Mouse (Mus musculus) T-cell, adult 66 days (primary cell): ENCODE data around the gene Ryr1. TPM values are rescaled to one million over a fixed set of nuclear protein-coding genes. Genes with fewer than 3 reads are reported as not detected.

Experiments
- total RNA-seq, 2 experiments: library from RNA; stranded (reverse); gene quantifications; 3 replicates in 1 of 2; 4 replicates in 1 of 2; pipeline ENCODE4 v1.2.4; 2023

The Ryr1 gene
- total RNA-seq, result under 1 TPM; 0.03 TPM

DNA sequence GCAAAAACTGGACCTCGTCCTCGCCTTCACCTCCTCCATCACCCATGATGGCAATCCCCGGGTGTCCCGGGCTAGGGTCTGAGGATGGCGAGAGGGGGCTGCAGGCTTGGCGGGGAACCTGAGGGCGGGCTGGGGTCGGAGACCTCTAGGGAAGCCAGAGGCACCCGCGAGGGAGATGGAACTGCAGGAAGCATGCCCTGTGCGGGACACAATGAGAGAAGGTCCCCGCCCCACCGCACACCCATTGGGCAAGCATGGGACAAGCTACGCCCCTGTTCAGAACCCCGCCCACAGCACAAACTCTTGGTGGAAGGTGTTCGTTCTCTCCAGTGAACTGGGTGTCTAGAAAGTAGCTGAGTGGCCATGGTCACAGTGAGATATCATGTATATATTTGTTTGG lies at the start of gene Ryr1:
Ryr1 (minus strand) TSS at position 210 of the 400 bp plus-strand sequence.

DNA sequence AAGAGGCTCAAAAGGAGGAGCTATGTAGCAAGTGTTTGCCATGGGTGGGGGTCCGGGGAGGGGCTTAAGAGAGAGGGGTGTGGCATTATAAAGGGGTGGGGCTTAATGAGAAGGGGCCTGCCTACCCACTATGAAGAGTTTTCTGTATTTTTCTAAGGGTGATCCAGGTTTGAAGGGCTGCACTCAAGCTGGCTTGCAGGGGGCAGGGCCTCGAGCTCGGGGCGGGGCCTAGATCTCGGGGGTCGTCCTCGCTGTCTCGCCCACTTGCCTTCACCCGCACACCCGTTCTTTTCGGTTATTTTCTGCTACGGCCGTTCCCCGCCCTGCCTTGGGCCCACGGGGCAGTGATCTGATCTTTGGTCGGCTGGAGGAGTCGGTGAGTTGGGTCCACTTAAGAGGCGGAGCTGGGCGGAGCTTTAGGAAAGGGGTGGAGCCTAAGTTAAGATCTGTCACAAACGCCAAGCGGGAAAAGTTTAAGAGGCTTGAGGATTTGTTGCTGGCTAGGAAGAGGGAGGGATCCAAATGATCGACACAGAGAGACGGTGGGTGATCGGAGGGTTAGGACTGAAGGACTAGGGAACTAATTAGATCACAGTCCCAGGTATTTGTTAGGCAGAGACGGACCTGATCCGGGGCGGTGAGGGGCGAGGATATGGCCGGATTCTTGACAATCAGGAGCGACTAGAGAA lies 45.2 kb upstream of the Ryr1 start, which contains the start of the genes Ggn and Spred3:
Ggn (plus strand) TSS at position 145 of the 689 bp plus-strand sequence.
Spred3 (minus strand) TSS at position 346 of the 689 bp plus-strand sequence.

DNA sequence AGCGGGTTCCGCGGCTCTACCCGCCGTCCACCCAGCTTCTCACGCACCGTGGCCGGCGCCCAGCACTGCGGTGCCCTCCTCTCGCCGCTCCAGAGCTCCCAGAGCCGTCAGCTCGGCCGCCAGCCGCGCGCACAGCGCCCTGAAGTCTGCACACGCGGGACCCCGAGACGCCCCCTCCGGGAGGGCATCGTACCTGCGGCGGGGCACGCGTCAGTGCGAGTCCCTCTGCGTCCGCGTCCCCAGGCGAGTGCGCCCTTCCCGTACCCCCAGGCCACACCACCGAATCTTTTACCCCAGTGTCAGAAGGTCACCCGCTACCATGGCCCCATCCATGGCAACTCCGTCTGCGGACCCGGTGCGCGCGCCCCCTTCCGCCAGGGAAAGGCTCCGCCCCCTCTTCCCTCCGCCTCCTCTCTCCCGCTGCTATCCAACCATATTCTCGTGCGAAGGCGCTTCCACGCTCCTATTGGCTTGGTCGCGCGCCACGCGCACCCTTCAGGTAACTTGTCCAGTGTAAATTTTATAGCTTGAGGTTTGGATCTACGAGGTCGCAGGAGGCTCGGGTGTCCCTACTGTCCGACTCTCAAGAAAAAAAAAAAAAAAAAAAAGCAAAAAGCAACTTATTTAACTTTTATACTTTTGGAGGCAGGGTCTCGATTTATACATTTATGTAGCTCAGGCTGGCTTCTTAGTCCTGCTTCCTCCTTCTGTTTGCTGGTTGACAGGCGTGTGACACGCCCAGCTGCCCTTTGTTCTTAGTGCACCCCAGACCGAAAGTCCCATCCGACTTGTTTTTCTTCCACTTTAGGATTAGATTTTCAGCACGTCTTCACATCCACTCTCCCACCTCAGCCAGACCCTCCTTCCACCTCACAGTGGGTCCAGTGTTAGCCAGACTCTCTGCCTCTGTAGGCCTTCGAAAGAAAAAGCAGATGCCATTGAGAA lies 31.1 kb upstream of the Ryr1 start, which contains the start of gene Fam98c:
Fam98c (minus strand) TSS at position 397 of the 945 bp plus-strand sequence.

DNA sequence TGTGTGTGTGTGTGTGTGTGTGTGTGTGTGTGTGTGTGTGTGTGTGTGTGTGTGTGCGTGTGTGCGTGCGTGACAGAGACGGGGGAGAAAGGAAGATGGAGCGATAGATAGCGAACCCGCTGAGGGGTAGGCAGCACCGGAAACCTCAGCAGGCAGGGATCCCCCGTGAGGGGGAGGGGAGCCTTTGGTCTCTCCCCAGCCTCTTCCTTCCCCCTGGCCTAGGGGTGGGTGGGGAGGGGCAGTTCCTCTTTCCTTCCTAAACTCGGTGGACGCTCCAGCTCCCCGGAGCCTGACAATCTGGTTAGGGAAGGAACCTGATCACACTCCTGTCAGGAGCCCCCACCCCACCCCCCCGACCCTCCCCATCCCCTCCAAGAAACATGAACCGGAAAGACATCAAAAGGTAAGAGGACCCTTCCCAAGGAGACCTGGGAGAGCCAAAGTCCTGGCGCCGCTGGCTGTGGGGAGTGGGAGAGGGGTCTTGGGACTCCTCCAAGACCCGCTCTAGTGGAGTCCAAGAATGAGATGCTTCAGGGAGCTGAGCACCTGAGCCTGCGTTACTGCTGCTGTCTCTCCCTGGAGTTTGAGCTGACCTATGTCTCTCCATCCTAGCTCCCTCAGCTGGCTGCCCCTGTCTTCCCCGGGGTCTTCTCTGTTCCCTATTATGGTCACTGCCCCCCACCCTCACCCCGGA lies 9.9 kb upstream of the Ryr1 start, which contains the start of gene Rasgrp4:
Rasgrp4 (plus strand) TSS at position 159 of the 694 bp plus-strand sequence.

DNA sequence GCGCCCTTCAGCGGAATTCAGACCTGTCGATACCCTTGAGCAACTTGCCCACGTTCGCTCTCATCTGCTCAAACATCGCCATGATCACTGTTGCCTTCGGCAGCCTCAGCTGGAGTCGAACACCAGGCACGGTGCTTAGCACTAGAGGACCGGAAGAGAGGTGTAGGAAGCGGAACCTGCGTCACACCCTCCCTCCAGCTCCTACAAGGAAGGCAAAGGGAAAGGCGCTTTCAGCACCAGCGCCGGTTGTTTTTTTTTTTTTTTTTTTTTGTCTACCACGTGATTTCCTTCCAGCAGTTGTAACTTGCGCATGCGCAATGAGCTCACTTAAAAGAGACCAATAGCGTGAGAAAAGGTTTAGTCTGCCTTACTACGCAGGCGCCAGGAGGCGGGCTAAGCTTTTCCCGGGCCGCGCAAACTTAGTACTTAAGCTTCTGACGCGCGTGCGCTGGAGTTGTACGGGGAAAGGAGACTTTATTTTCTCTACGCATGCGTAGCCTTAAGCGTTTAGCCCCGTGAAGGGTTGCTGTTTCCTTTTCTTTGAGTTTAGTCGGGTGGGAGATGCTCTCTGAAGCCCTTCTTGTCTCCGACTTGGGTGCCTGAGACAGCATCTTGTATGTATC lies 143.2 kb downstream of the Ryr1 start, which contains the start of the genes Eif3k and Map4k1:
Eif3k (minus strand) TSS at position 214 of the 623 bp plus-strand sequence.
Map4k1 (plus strand) TSS at position 400 of the 623 bp plus-strand sequence.

DNA sequence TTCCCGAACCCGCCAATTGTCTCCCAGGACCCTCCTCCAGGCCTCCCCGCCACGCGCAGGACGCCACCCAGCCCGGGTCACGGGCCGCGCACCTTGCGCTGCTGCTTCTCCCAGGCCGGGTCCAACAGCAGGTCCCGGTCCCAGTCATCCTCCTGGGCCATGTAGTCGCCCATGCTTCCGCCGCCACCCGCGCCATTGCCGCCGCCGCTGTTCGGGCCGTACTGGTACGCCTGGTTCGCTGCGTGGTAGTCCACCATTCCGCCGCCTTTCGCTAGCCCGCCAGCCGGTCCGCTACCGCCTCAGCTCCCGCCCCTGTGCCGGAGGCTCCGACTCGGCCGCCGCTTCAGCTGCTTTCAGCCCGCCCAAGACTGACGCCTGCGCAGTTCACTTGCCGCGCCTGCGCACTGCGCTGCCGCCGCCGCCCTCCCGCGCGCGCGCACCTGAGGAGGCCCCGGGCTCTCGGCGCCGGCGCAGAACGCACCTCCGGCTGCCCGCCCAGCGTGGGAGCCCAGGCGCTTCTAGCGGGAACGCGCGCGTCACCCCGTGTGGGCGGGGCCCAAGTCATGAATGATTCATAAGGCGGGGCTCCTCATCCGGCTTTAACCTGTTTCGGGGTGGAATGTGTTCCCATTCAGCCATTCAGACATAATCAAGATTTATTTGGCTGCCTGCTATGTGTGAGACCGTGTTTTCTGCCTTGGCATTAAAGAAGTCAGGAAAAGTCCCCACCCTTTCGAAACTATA lies 162.9 kb downstream of the Ryr1 start, which contains the start of gene Actn4:
Actn4 (minus strand) TSS at position 414 of the 744 bp plus-strand sequence.

Other genes starting within 250 kb of the Ryr1 start
- not detected for gene Capn12, start 243.8 kb downstream of the Ryr1 start, total RNA-seq
- gene Actn4, start 162.8 kb downstream of the Ryr1 start, total RNA-seq, result 100 to 1,000 TPM; 149 to 152 TPM
- gene Eif3k, start 143.3 kb downstream of the Ryr1 start, total RNA-seq, result 100 to 1,000 TPM; 313 to 319 TPM
- 10 to 100 TPM; 95.0 to 97.3 TPM for gene Map4k1, start 143.1 kb downstream of the Ryr1 start, total RNA-seq
- 1 to 10 TPM; 2.1 to 2.3 TPM for gene Rasgrp4, start 9.7 kb upstream of the Ryr1 start, total RNA-seq
- 10 to 100 TPM; 35.8 to 38.2 TPM for gene Fam98c, start 31.1 kb upstream of the Ryr1 start, total RNA-seq
- not detected for gene Ggn, start 45.0 kb upstream of the Ryr1 start, total RNA-seq
- gene Spred3, start 45.2 kb upstream of the Ryr1 start, total RNA-seq, result 1 to 10 TPM; 1.3 to 4.0 TPM
- 100 to 1,000 TPM; 133 to 146 TPM for gene Psmd8, start 55.5 kb upstream of the Ryr1 start, total RNA-seq
- gene Catsperg1, start 88.9 kb upstream of the Ryr1 start, total RNA-seq, result under 1 TPM; 0.67 to 0.89 TPM
- gene Kcnk6, start 107.3 kb upstream of the Ryr1 start, total RNA-seq, result 1 to 10 TPM in 1 of 2 experiments, under 1 TPM in 1; 0.50 to 1.2 TPM
- gene Yif1b, start 113.2 kb upstream of the Ryr1 start, total RNA-seq, result 10 to 100 TPM; 23.8 to 24.2 TPM
- gene 2200002D01Rik, start 123.3 kb upstream of the Ryr1 start, total RNA-seq, result 1 to 10 TPM; 3.1 to 5.9 TPM
- 10 to 100 TPM; 72.2 to 76.1 TPM for gene Spint2, start 156.7 kb upstream of the Ryr1 start, total RNA-seq
- not detected for gene Ppp1r14a, start 164.1 kb upstream of the Ryr1 start, total RNA-seq
- not detected for gene Dpf1, start 178.8 kb upstream of the Ryr1 start, total RNA-seq